Mouse (Mus musculus): Measurements from ENCODE around the gene Mvp.
A peak's percentile ranks its signal among the peaks of the same experiment; 100 is the strongest.

Mvp gene

DNA sequence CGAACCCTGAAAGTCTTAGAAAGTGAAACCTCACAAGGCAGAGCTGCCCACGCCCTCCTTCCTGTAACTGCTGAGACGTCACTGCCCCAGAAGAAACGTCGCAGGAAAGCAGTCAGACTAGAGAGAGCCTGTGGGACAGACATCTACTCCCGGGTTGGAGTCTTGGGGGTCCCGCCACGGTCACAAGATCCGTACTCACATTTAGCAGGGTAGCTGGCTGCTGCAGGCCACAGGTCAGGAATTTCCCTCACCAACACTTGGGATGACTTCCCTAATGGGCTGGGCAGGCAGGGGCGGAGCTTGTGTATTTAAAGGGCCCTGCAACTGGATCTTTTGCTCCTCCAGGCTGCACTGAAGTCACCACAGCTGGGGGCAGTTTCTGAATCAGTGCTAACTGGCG, at the start of gene Mvp:
Gene Mvp, minus strand, starts transcription at position 302 of the 400 bp plus-strand sequence.
- peak; percentile 63 for DNase-seq (ENCODE audit: inconsistent ontology term)

- no peak for DNase-seq (ENCODE audit: inconsistent ontology term)
These were observed 40.7 kb upstream of the Mvp start for GRCm38 (mm10) chr7:127055026-127055585.

GRCm38 (mm10) chr7:127041851-127042672, 27.6 kb upstream of the Mvp start, which contains the start of gene Kif22:
Kif22 (minus strand) TSS chr7:127042471.
- peak; percentile 89 for DNase-seq (ENCODE audit: inconsistent ontology term)

GRCm38 (mm10) chr7:127031244-127031643, 16.8 kb upstream of the Mvp start:
- DNase-seq (ENCODE audit: inconsistent ontology term): no peak

DNA sequence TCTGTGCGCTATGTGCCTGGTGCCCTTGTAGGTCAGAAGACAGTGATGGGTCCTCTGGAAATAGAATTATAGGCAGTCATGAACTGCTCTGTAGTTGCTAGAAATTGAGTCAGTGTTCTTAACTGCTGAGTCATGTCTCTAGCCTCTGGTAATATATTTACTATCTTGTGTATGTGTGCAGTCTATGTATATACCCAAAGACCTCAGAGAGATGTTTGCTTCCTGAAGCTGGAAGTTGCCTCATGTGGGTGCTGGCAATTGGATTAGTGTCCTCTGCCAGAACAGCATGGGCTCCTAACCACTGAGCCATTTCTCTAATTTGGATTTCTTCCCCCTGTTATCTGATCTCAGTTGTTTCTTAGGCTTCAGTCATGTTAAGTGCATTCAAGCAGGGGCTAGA, 15.8 kb upstream of the Mvp start:
- DNase-seq (ENCODE audit: inconsistent ontology term): no peak

DNA sequence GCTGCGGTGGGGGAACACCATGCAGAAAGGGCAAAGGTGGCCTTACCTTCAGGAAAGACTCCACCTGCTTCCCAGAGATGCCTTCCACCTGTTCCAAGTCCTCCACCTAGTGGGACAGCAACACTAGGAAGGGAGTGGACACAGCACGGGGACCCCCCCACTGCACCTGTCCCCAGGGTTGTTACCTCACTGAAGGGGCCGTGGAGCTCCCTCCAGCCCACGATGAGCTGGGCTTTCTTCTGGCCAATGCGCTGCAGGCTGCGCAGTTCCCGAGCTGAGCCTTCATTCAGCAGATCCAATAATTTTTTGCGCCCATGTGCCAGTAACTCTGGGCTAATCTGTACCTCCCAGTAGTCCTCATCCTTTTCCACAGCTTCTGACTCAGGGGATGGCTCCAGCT, 13.5 kb upstream of the Mvp start:
- peak; percentile 38 for DNase-seq (ENCODE audit: inconsistent ontology term)

DNA sequence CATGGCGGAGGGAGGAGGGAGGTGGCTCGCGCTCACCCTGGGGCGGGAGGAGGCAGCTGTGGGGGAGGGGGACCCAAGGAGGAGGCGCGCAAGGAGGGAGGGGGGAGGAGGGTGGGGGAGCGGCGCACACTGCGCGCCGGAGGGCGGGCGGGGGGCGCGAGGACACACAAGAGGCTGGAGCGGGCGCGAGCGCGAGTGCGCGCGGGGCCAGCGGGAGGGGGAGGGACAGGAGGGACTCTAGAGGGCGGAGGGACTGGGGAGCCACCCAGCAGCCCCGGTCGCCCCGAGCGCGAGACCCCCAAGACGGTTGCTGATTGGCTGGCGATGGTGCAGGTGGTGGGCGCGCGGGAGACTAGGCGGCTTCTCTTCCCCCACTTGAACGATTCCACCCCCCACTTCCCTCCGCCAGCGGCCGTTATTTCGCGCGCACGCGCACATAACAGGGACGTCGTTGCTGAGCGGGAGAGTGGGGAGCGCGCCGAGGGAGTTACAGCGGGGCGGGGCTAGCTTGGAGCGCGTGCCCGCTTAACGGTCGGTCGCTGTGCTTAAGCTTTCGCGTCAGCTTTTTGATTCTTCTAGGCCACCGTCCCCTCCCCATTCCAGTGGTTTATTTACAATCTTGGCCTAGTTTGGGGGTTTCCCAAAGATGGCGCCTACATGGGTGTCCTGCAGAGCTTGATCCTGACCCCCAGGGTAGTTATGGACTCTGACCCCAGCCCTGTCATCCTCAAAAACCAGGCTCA, 12.7 kb upstream of the Mvp start, which contains the start of gene Maz:
Gene Maz, minus strand, starts transcription at position 54 of the 743 bp plus-strand sequence.
- peak; percentile 100 for DNase-seq (ENCODE audit: inconsistent ontology term)

GRCm38 (mm10) chr7:127026616-127026983, 12.2 kb upstream of the Mvp start:
- no peak for DNase-seq (ENCODE audit: inconsistent ontology term)

DNA sequence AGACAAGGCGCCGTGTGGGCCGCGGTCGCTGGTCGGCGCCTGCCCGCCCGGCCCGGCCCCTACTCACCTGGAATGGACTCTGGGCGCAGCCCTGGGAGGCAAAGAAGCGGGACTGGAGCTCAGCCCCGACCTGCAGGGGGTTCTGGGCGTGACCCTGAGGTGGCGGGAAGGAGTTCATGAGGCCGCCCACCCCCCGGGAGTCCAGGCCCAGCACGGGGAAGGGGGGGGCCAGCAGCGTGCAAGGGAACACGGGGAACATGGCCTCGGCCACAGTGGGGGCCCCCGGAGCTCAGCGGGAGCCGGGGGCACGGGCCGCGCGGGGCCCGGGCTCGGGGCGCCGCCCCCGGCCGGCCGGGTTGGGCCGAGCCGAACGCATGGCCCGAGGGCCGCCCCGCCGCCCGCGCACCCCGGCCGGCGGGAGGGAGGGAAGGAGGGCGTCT, 11.8 kb upstream of the Mvp start:
- DNase-seq (ENCODE audit: inconsistent ontology term): no peak

GRCm38 (mm10) chr7:127025556-127026160, 11.2 kb upstream of the Mvp start:
- peak; percentile 65 for DNase-seq (ENCODE audit: inconsistent ontology term)

GRCm38 (mm10) chr7:127024755-127025555, 10.5 kb upstream of the Mvp start:
- DNase-seq (ENCODE audit: inconsistent ontology term): peak; percentile 82

GRCm38 (mm10) chr7:127023896-127024690, 9.7 kb upstream of the Mvp start:
- DNase-seq (ENCODE audit: inconsistent ontology term): no peak

- DNase-seq (ENCODE audit: inconsistent ontology term): no peak
These were observed 8.9 kb upstream of the Mvp start for GRCm38 (mm10) chr7:127023272-127023691.

GRCm38 (mm10) chr7:127022528-127023271, 8.3 kb upstream of the Mvp start:
- no peak for DNase-seq (ENCODE audit: inconsistent ontology term)

DNA sequence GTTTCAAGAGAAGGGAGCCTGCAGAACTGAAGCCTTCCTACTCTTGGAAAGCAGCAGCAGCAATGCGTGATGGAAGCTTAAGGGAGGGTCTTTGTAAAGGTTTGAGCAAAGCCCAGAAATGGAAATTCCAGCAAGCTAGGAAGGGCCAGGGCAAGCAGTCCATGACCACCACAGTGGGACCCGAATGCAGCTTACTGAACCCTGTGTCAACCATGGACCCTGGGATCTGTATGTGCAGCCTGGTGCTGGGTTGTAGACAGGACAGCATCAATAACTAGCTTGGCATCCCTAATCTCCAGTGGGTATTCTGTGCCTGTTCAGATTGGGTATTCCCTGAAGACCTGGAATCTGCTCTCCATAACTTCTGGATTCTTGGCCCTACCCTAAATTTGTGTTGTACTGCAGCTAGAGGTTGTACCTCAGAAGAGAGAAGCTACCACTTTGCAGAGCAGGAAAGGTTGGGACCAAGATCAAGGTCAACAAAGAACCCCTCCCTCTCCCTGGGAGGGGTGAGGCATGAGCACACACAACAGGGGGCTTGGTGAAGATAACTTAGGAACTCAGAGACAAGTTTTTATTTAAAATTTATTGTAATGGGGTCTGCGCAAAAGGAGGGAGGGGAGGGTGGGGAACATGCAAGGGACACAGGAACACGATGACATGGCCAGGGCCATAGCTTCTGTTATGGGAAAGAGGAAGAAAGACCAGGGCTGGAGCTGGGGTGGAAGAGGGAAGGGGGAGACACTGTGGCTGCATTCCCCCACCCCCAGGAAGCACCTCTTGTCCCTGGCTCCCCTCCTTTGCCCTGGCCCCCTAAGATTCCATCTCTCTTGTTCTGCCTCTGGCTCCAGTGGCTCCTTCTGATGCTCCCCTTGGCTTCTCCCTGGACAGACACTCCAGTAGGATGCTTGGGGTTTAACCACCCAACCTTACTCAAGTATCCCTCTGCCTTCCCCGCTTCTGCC, 7.4 kb upstream of the Mvp start:
- no peak for DNase-seq (ENCODE audit: inconsistent ontology term)

- peak; percentile 78 for DNase-seq (ENCODE audit: inconsistent ontology term)
These were observed 6.6 kb upstream of the Mvp start, which contains the start of the genes Gm42742 and Prrt2 for GRCm38 (mm10) chr7:127020901-127021562. Gm42742 (minus strand) TSS chr7:127021097. Prrt2 (minus strand) TSS chr7:127021211.

- peak; percentile 29 for DNase-seq (ENCODE audit: inconsistent ontology term)
These were observed 6.1 kb upstream of the Mvp start for GRCm38 (mm10) chr7:127020491-127020890.

- DNase-seq (ENCODE audit: inconsistent ontology term): no peak
These were observed 5.6 kb upstream of the Mvp start for GRCm38 (mm10) chr7:127020031-127020430.
